Mouse (Mus musculus): ENCODE results near the gene Disp2.

- TF ChIP-seq MYOG (IDR thresholded peaks at IDR 0.05; ENCODE audit: control insufficient read depth in 1 of 3, insufficient read depth in 1 of 3, insufficient read length in 2 of 3, low read depth in 2 of 3) (no peak), USF1 (IDR thresholded peaks at IDR 0.05; ENCODE audit: low read depth) (no peak), SRF (IDR thresholded peaks at IDR 0.05; ENCODE audit: control insufficient read depth, insufficient read length, low read depth) (no peak), TCF3 (IDR thresholded peaks at IDR 0.05; ENCODE audit: insufficient read length, low read depth) (no peak), POLR2A (IDR thresholded peaks at IDR 0.05; ENCODE audit: insufficient read length, low read depth) (no peak), MAX (IDR thresholded peaks at IDR 0.05; ENCODE audit: low read depth) (no peak), E2F4 (IDR thresholded peaks at IDR 0.05; ENCODE audit: insufficient read depth) (no peak)
Measured at GRCm38 (mm10) chr2:118764875-118765274, 14.6 kb upstream of the Disp2 start.

All from myocyte (in vitro differentiated cells).